Mouse (Mus musculus) liver, postnatal 0 days (tissue): ENCODE measurements around the gene Hvcn1. TPM values are rescaled to one million over a fixed set of nuclear protein-coding genes. Genes with fewer than 3 reads are reported as not detected.

ENCODE experiments used
- ATAC-seq: fragments of 200-750 bp; cut with Nextera tagmentation; 2 replicates; pipeline ENCODE4 v1.8.0; 2017; ENCODE audit warnings: mild to moderate bottlenecking, moderate library complexity
- DNase-seq: peaks from one replicate; pipeline ENCODE4 v3.0.0-alpha.2; 2016
- H3K27ac ChIP-seq: fragments of 300-500 bp; sonication (generic); 2 replicates; pipeline ENCODE4 v1.5.1; 2014; ENCODE audit warnings: antibody characterized with exemption, moderate library complexity, mild to moderate bottlenecking, low read depth
- H3K27me3 ChIP-seq: fragments of 300-500 bp; sonication (generic); 2 replicates; pipeline ENCODE4 v1.6.1; 2014; ENCODE audit warnings: low read length, control low read depth, mixed read lengths; ENCODE audit not compliant: insufficient read depth
- H3K36me3 ChIP-seq: fragments of 300-500 bp; sonication (generic); replicated peaks from 2 replicates; pipeline ENCODE4 v1.6.1; 2014; ENCODE audit warnings: mild to moderate bottlenecking, control low read depth, low read length, moderate library complexity, mixed read lengths; ENCODE audit not compliant: insufficient read depth
- H3K4me1 ChIP-seq: fragments of 300-500 bp; sonication (generic); 2 replicates; pipeline ENCODE4 v1.6.1; 2014; ENCODE audit warnings: antibody characterized with exemption, mild to moderate bottlenecking, control low read depth; ENCODE audit not compliant: insufficient read depth
- H3K4me2 ChIP-seq: fragments of 300-500 bp; sonication (generic); 2 replicates; pipeline ENCODE4 v1.6.1; 2014; ENCODE audit warnings: low read depth, mild to moderate bottlenecking, low read length, moderate library complexity, mixed read lengths
- H3K4me3 ChIP-seq: fragments of 300-500 bp; sonication (generic); 2 replicates; pipeline ENCODE4 v1.5.1; 2014; ENCODE audit warnings: low read depth, low read length
- H3K9ac ChIP-seq: fragments of 300-500 bp; sonication (generic); replicated peaks from 2 replicates; pipeline ENCODE4 v1.6.1; 2014; ENCODE audit warnings: mild to moderate bottlenecking, moderate library complexity
- H3K9me3 ChIP-seq: fragments of 300-500 bp; sonication (generic); 2 replicates; pipeline ENCODE4 v1.6.1; 2016; ENCODE audit warnings: mild to moderate bottlenecking, control low read depth, low read length, mixed read lengths
- CTCF ChIP-seq: sonication (generic); IDR thresholded peaks from 2 replicates; pipeline ENCODE4 v1.5.1; 2016; ENCODE audit warnings: antibody characterized with exemption, low read depth
- EP300 ChIP-seq: IDR thresholded peaks from 2 replicates; pipeline ENCODE4 v1.6.1; 2016; ENCODE audit warnings: antibody characterized with exemption, low read depth, mild to moderate bottlenecking
- WGBS: fragments of 180-500 bp; shearing (Covaris S2); extraction: QIAGEN DNeasy Blood & Tissue Kit; methylation state at CpG from one replicate; pipeline ENCODE4 v1.1.7; 2014; ENCODE audit not compliant: insufficient replicate concordance; 5-methylcytosine and 5-hydroxymethylcytosine counted together
- polyA plus RNA-seq: library from polyadenylated mRNA; unstranded; fragments of >200 nt; fragmentation: Nextera tagmentation; extraction: Ambion mirVana; gene quantifications from 2 replicates; pipeline ENCODE4 v1.2.1, GENCODE M21; 2015

Gene Hvcn1
- polyA plus RNA-seq, 1 experiment from 2014 or later: 7.3 TPM

GRCm38 (mm10) chr5:122279799-122280421, 73.3 kb downstream of the Hvcn1 start:
- no peaks in the 10 kb centered on the region for H3K36me3 ChIP-seq
- H3K9ac ChIP-seq: no peak overlapping the region
- H3K9me3 ChIP-seq: no peaks in the 10 kb centered on the region
- no peaks in the 10 kb centered on the region for H3K27me3 ChIP-seq
- H3K4me2 ChIP-seq: peak overlapping the region; percentile 44; the same call in 1 of the 2 replicates
- peaks cover 34% of the 10 kb centered on the region for H3K4me1 ChIP-seq
- 57% methylated on average over 12 of the region's 12 CpGs for WGBS
- TF ChIP-seq EP300 (no peak), CTCF (no peak)
- ATAC-seq (no peak), DNase-seq (no peak)
- H3K27ac ChIP-seq: peak overlapping the region; percentile 61
- no peak overlapping the region for H3K4me3 ChIP-seq

- 30% methylated on average over 6 of the region's 6 CpGs for WGBS
Measured at GRCm38 (mm10) chr5:122280422-122280826, 73.8 kb downstream of the Hvcn1 start.

GRCm38 (mm10) chr5:122280827-122281462, 74.3 kb downstream of the Hvcn1 start:
- Histone ChIP-seq H3K9ac (no peak overlapping the region), H3K4me3 (no peak overlapping the region), H3K27me3 (no peaks in the 10 kb centered on the region), H3K36me3 (no peaks in the 10 kb centered on the region), H3K4me2 (peak overlapping the region; percentile 44; the same call in 1 of the 2 replicates), H3K4me1 (peaks cover 33% of the 10 kb centered on the region), H3K27ac (peak overlapping the region; percentile 61), H3K9me3 (no peaks in the 10 kb centered on the region)
- no peak for DNase-seq
- TF ChIP-seq CTCF: no peak
- TF ChIP-seq EP300: no peak
- ATAC-seq: no peak
- 33% methylated on average over 19 of the region's 19 CpGs for WGBS

More at GRCm38 (mm10) chr5:122280422-122280826, 73.8 kb downstream of the Hvcn1 start:
- ATAC-seq: no peak
- DNase-seq: no peak
- no peaks in the 10 kb centered on the region for H3K9me3 ChIP-seq
- no peaks in the 10 kb centered on the region for H3K36me3 ChIP-seq
- H3K27me3 ChIP-seq: no peaks in the 10 kb centered on the region
- peak overlapping the region; percentile 44; the same call in 1 of the 2 replicates for H3K4me2 ChIP-seq
- H3K4me3 ChIP-seq: no peak overlapping the region
- peaks cover 33% of the 10 kb centered on the region for H3K4me1 ChIP-seq
- H3K27ac ChIP-seq: peak overlapping the region; percentile 61
- TF ChIP-seq EP300: no peak
- TF ChIP-seq CTCF: no peak
- no peak overlapping the region for H3K9ac ChIP-seq

- Histone ChIP-seq H3K27me3 (no peaks in the 10 kb centered on the region), H3K36me3 (peaks cover 9% of the 10 kb centered on the region; the same call in 1 of the 2 replicates), H3K27ac (no peak overlapping the region), H3K4me1 (peaks cover 45% of the 10 kb centered on the region), H3K4me3 (peak overlapping the region; percentile 89; the same call in 1 of the 2 replicates), H3K9me3 (no peaks in the 10 kb centered on the region), H3K4me2 (peak overlapping the region; percentile 98), H3K9ac (no peak overlapping the region)
- ATAC-seq: no peak
- DNase-seq: no peak
- 18% methylated on average over 2 of the region's 2 CpGs for WGBS
- TF ChIP-seq CTCF (no peak), EP300 (no peak)
Measured at GRCm38 (mm10) chr5:122283828-122284182, 77.2 kb downstream of the Hvcn1 start.

- H3K4me3 ChIP-seq: peak within 1 kb of the TSS; percentile 89
- WGBS: 3% methylated on average over 62 of the region's 114 CpGs
- peak within 1 kb of the TSS; percentile 98 for H3K4me2 ChIP-seq
- TF ChIP-seq CTCF: no peak
- no peak for TF ChIP-seq EP300
- ATAC-seq (peak; percentile 88), DNase-seq (peak; percentile 98)
- H3K27ac ChIP-seq: peak within 1 kb of the TSS; percentile 89
- peak within 1 kb of the TSS; percentile 95 for H3K9ac ChIP-seq
- peaks cover 45% of the 10 kb centered on the region for H3K4me1 ChIP-seq
- H3K36me3 ChIP-seq: peaks cover 9% of the 10 kb centered on the region; the same call in 1 of the 2 replicates
- H3K27me3 ChIP-seq: no peaks in the 10 kb centered on the region
- no peaks in the 10 kb centered on the region for H3K9me3 ChIP-seq
Measured at GRCm38 (mm10) chr5:122284183-122285028, 77.8 kb downstream of the Hvcn1 start, which contains the start of gene Pptc7. Gene Pptc7 (plus strand): TSS chr5:122284365.
